21 mouse cellular contexts compared by ENCODE assay signal in genomic region chr4:150188236-150188635, GRCm38 (mm10). TPM values are rescaled to one million over a fixed set of nuclear protein-coding genes. Genes with fewer than 3 reads are reported as not detected.
DNase-seq lines count a peak whose midpoint lies in the region; ATAC-seq and TF ChIP-seq lines count a peak whose summit lies in the region.
"Had no signal": no experiment of that assay in that cellular context is flagged by ENCODE, and none has a peak within 500 bp of the region (broad histone marks: within the 10 kb centered on the region; RNA-seq: fewer than 3 reads in every experiment).

No protein-coding gene starts in this region.

- no peak for TF ChIP-seq EP300 in stomach, postnatal 0 days (optimal IDR thresholded peaks at IDR 0.05)

- TF ChIP-seq POLR2A in kidney, adult 2 months (IDR thresholded peaks at IDR 0.05; ENCODE audit: low read depth, low read length), result no peak

- H3K9me3 ChIP-seq in liver, embryonic 11.5 days (ENCODE audit: control insufficient read depth, low read length), result no peaks in the 10 kb centered on the region
- no peaks in the 10 kb centered on the region for H3K9me3 ChIP-seq in stomach, postnatal 0 days (ENCODE audit: control insufficient read depth, low read length)
- H3K9me3 ChIP-seq: embryonic facial prominence, embryonic 12.5 days; forebrain, embryonic 15.5 days; limb, embryonic 15.5 days had no signal

- peak overlapping the region; percentile 44 for H3K4me2 ChIP-seq in liver, embryonic 11.5 days
- H3K4me2 ChIP-seq in stomach, postnatal 0 days (replicated peaks; ENCODE audit: low read depth), result no peak overlapping the region
- H3K4me2 ChIP-seq: embryonic facial prominence, embryonic 12.5 days; forebrain, embryonic 15.5 days; limb, embryonic 15.5 days had no signal

- H3K4me3 ChIP-seq in kidney, adult 2 months (ENCODE audit: insufficient read depth, low read depth, low read length), result no peak overlapping the region
- no peak overlapping the region for H3K4me3 ChIP-seq in liver, embryonic 11.5 days (ENCODE audit: low read depth, low read length)
- no peak overlapping the region for H3K4me3 ChIP-seq in stomach, postnatal 0 days (ENCODE audit: low read depth, low read length)
- H3K4me3 ChIP-seq: embryonic facial prominence, embryonic 12.5 days; forebrain, embryonic 15.5 days; limb, embryonic 15.5 days had no signal

- H3K9ac ChIP-seq in liver, embryonic 11.5 days (ENCODE audit: low read depth, low read length), result no peak overlapping the region
- H3K9ac ChIP-seq in stomach, postnatal 0 days (ENCODE audit: low read length), result no peak overlapping the region
- H3K9ac ChIP-seq: embryonic facial prominence, embryonic 12.5 days; forebrain, embryonic 15.5 days; limb, embryonic 15.5 days had no signal

- no peaks in the 10 kb centered on the region for H3K36me3 ChIP-seq in kidney, adult 2 months (ENCODE audit: control insufficient read depth, insufficient read depth, low read length)
- H3K36me3 ChIP-seq in liver, embryonic 11.5 days (ENCODE audit: control insufficient read depth, insufficient read depth, low read length), result no peaks in the 10 kb centered on the region
- H3K36me3 ChIP-seq in stomach, postnatal 0 days (ENCODE audit: control insufficient read depth, insufficient read depth, low read length), result no peaks in the 10 kb centered on the region
- H3K36me3 ChIP-seq: embryonic facial prominence, embryonic 12.5 days; forebrain, embryonic 15.5 days; limb, embryonic 15.5 days had no signal

- H3K27me3 ChIP-seq in kidney, adult 2 months (replicated peaks; ENCODE audit: control insufficient read depth, insufficient read depth, low read length), result no peaks in the 10 kb centered on the region
- H3K27me3 ChIP-seq in liver, embryonic 11.5 days (replicated peaks; ENCODE audit: control insufficient read depth, insufficient read depth, low read length), result no peaks in the 10 kb centered on the region
- H3K27me3 ChIP-seq in stomach, postnatal 0 days (ENCODE audit: control insufficient read depth, insufficient read depth, low read length), result no peaks in the 10 kb centered on the region
- H3K27me3 ChIP-seq: embryonic facial prominence, embryonic 12.5 days; forebrain, embryonic 15.5 days; limb, embryonic 15.5 days had no signal

- peak; percentile 10 for DNase-seq in kidney, adult 2 months
- no peak for DNase-seq in kidney, adult 11 months
- DNase-seq in liver, embryonic 11.5 days (ENCODE audit: low spot score), result no peak
- DNase-seq in stomach, postnatal 0 days (ENCODE audit: low spot score), result peak; percentile 27
- no peak for DNase-seq in frontal cortex, postnatal 25 days (ENCODE audit: low spot score in 2 of 2)
- no peak for DNase-seq in kidney, postnatal 36 days
- no peak for DNase-seq in gastrocnemius, postnatal 4 days (ENCODE audit: low spot score in 2 of 2)
- DNase-seq: cerebellum, adult 8-10 months; gastrocnemius, postnatal 25 days; kidney, postnatal 14 days; lung, postnatal 36 days; right cerebral cortex, postnatal 4 days; thymus, postnatal 25 days had no signal

- TF ChIP-seq CTCF in kidney, adult 2 months (conservative IDR thresholded peaks at IDR 0.05; ENCODE audit: insufficient read depth, insufficient read length, low read depth, low read length), result no peak
- no peak for TF ChIP-seq CTCF in stomach, postnatal 0 days (IDR thresholded peaks at IDR 0.05; ENCODE audit: low read depth)

- no peak overlapping the region for H3K27ac ChIP-seq in kidney, adult 2 months (ENCODE audit: insufficient read depth, low read depth, low read length)
- H3K27ac ChIP-seq in liver, embryonic 11.5 days (ENCODE audit: low read depth, low read length), result no peak overlapping the region
- H3K27ac ChIP-seq in stomach, postnatal 0 days (replicated peaks), result no peak overlapping the region
- H3K27ac ChIP-seq: embryonic facial prominence, embryonic 12.5 days; forebrain, embryonic 15.5 days; limb, embryonic 15.5 days had no signal

- 0 out of 2 replicates have a peak, but pooled peaks have one; percentile 39 for ATAC-seq in common myeloid progenitor, adult 5-6 weeks (replicated peaks; ENCODE audit: low read depth, poor library complexity, severe bottlenecking)
- ATAC-seq in liver, embryonic 11.5 days (replicated peaks; ENCODE audit: low FRiP score), result peak; percentile 77
- ATAC-seq in stomach, postnatal 0 days (ENCODE audit: low FRiP score, low TSS enrichment), result peak; percentile 75
- ATAC-seq: forebrain, embryonic 15.5 days; hindbrain, embryonic 16.5 days had no signal

- 47% methylated on average over 11 of the region's 11 CpGs for WGBS in kidney, adult 2 months
- 39% methylated on average over 11 of the region's 11 CpGs for WGBS in liver, embryonic 11.5 days
- 34% methylated on average over 11 of the region's 11 CpGs for WGBS in stomach, postnatal 0 days

- H3K4me1 ChIP-seq in kidney, adult 2 months (ENCODE audit: control insufficient read depth, insufficient read depth, low read length), result no peaks in the 10 kb centered on the region
- peaks cover 3% of the 10 kb centered on the region for H3K4me1 ChIP-seq in liver, embryonic 11.5 days (replicated peaks; ENCODE audit: control insufficient read depth, insufficient read depth, low read length)
- no peaks in the 10 kb centered on the region for H3K4me1 ChIP-seq in stomach, postnatal 0 days (replicated peaks; ENCODE audit: control insufficient read depth, insufficient read depth)
- H3K4me1 ChIP-seq: embryonic facial prominence, embryonic 12.5 days; forebrain, embryonic 15.5 days; limb, embryonic 15.5 days had no signal

RNA-seq across cellular contexts. Expression of gene Car6, which starts 12.9 kb away (rescaled TPM):
- not detected in 2 replicates for polyA plus RNA-seq in kidney, adult 2 months (2012; rRNA removed)
- not detected in 2 replicates for total RNA-seq in common myeloid progenitor, adult 5-6 weeks (2017)
- polyA plus RNA-seq in liver, embryonic 11.5 days (2014; fragmentation: Nextera tagmentation; extraction: Ambion mirVana), result not detected in 2 replicates
- polyA plus RNA-seq in stomach, postnatal 0 days (2015; fragmentation: Nextera tagmentation; extraction: Ambion mirVana), result 0.06 TPM in 1 of 2 replicates, not detected in the other
- under 1 TPM in 1 of 2 experiments, not detected in 1; 0.27 TPM for total RNA-seq in gastrocnemius, postnatal 4 days (2021)
- total RNA-seq: gastrocnemius, postnatal 25 days; monocyte, adult 5-6 weeks had no signal
- polyA plus RNA-seq: forebrain, embryonic 15.5 days; heart, postnatal 0 days; hindbrain, embryonic 16.5 days; stomach, embryonic 14.5 days had no signal

RNA-seq across cellular contexts. Expression of gene Slc2a7, which starts 39.5 kb away (rescaled TPM):
- polyA plus RNA-seq in kidney, adult 2 months (2012; rRNA removed), result 0.64 and 1.3 TPM in 2 replicates
- not detected in 2 replicates for total RNA-seq in common myeloid progenitor, adult 5-6 weeks (2017)
- polyA plus RNA-seq in liver, embryonic 11.5 days (2014; fragmentation: Nextera tagmentation; extraction: Ambion mirVana), result not detected in 2 replicates
- polyA plus RNA-seq in stomach, postnatal 0 days (2015; fragmentation: Nextera tagmentation; extraction: Ambion mirVana), result 0.24 TPM in 1 of 2 replicates, not detected in the other
- total RNA-seq in gastrocnemius, postnatal 4 days (2021), result not detected
- total RNA-seq: gastrocnemius, postnatal 25 days; monocyte, adult 5-6 weeks had no signal
- polyA plus RNA-seq: embryonic facial prominence, embryonic 12.5 days; forebrain, embryonic 15.5 days; heart, postnatal 0 days; hindbrain, embryonic 16.5 days; limb, embryonic 15.5 days; stomach, embryonic 14.5 days had no signal

RNA-seq across cellular contexts. Expression of gene Eno1, which starts 48.3 kb away (rescaled TPM):
- 630 and 636 TPM in 2 replicates for polyA plus RNA-seq in kidney, adult 2 months (2012; rRNA removed)
- total RNA-seq in common myeloid progenitor, adult 5-6 weeks (2017), result 176 and 200 TPM in 2 replicates
- polyA plus RNA-seq in liver, embryonic 11.5 days (2014; fragmentation: Nextera tagmentation; extraction: Ambion mirVana), result 2,392 and 2,590 TPM in 2 replicates
- polyA plus RNA-seq in stomach, postnatal 0 days (2015; fragmentation: Nextera tagmentation; extraction: Ambion mirVana), result 636 and 733 TPM in 2 replicates
- 100 to 1,000 TPM; 479 to 529 TPM for total RNA-seq in gastrocnemius, postnatal 4 days (2021)

Comparison
In these comparisons a context has a peak if more than half of its experiments do, and no peak if none do; other contexts are left out.
1. DNase-seq: peak in kidney, adult 2 months (single experiment) and stomach, postnatal 0 days (single experiment); none in kidney, adult 11 months (single experiment), liver, embryonic 11.5 days (single experiment), frontal cortex, postnatal 25 days (0 of 2), kidney, postnatal 36 days (0 of 2) and gastrocnemius, postnatal 4 days (0 of 2).
2. Peak in every context shown above with its lines, with median percentiles within 50 percentile points of each other: ATAC-seq.